Mouse (Mus musculus) kidney, embryonic 14.5 days (tissue): ENCODE measurements at regions not wholly inside any gene's neighbourhood (a gene's known extent, or its start where the extent isn't known, plus 50 kb on each side); places are given as distances from the start of the nearest gene placed in this dataset.
A peak's percentile ranks its signal among the peaks of the same experiment; 100 is the strongest.

Source experiments
- ATAC-seq: fragments of 200-750 bp; cut with Nextera tagmentation; 2 replicates; pipeline ENCODE4 v1.8.0; 2017; ENCODE audit warnings: moderate number of reproducible peaks, mild to moderate bottlenecking, moderate TSS enrichment, moderate library complexity; ENCODE audit not compliant: low FRiP score, low TSS enrichment
- H3K27ac ChIP-seq: fragments of 300-500 bp; sonication (generic); 2 replicates; pipeline ENCODE4 v1.5.1; 2014; ENCODE audit warnings: low read depth, mild to moderate bottlenecking, low read length, moderate library complexity, mixed read lengths
- H3K27me3 ChIP-seq: fragments of 300-500 bp; sonication (generic); 2 replicates; pipeline ENCODE4 v1.6.1; 2014; ENCODE audit warnings: mild to moderate bottlenecking, low read length; ENCODE audit not compliant: control insufficient read depth, insufficient read depth
- H3K36me3 ChIP-seq: fragments of 300-500 bp; sonication (generic); 2 replicates; pipeline ENCODE4 v1.6.1; 2014; ENCODE audit warnings: low read length, mixed read lengths; ENCODE audit not compliant: control insufficient read depth, insufficient read depth
- H3K4me1 ChIP-seq: fragments of 300-500 bp; sonication (generic); 2 replicates; pipeline ENCODE4 v1.6.1; 2014; ENCODE audit warnings: low read length, mixed read lengths; ENCODE audit not compliant: control insufficient read depth, insufficient read depth
- H3K4me2 ChIP-seq: fragments of 300-500 bp; sonication (generic); replicated peaks from 2 replicates; pipeline ENCODE4 v1.6.1; 2014; ENCODE audit warnings: low read depth, mild to moderate bottlenecking, low read length
- H3K4me3 ChIP-seq: fragments of 300-500 bp; sonication (generic); 2 replicates; pipeline ENCODE4 v1.5.1; 2014; ENCODE audit warnings: mild to moderate bottlenecking, low read length
- H3K9ac ChIP-seq: fragments of 300-500 bp; sonication (generic); 2 replicates; pipeline ENCODE4 v1.6.1; 2014; ENCODE audit warnings: low read depth, mild to moderate bottlenecking, low read length, moderate library complexity
- H3K9me3 ChIP-seq: fragments of 300-500 bp; sonication (generic); 2 replicates; pipeline ENCODE4 v1.6.1; 2016; ENCODE audit warnings: low read length; ENCODE audit not compliant: control insufficient read depth
- WGBS: fragments of 180-500 bp; shearing (Covaris S2); extraction: QIAGEN DNeasy Blood & Tissue Kit; methylation state at CpG from one replicate; pipeline ENCODE4 v1.1.7; 2014; 5-methylcytosine and 5-hydroxymethylcytosine counted together

DNA sequence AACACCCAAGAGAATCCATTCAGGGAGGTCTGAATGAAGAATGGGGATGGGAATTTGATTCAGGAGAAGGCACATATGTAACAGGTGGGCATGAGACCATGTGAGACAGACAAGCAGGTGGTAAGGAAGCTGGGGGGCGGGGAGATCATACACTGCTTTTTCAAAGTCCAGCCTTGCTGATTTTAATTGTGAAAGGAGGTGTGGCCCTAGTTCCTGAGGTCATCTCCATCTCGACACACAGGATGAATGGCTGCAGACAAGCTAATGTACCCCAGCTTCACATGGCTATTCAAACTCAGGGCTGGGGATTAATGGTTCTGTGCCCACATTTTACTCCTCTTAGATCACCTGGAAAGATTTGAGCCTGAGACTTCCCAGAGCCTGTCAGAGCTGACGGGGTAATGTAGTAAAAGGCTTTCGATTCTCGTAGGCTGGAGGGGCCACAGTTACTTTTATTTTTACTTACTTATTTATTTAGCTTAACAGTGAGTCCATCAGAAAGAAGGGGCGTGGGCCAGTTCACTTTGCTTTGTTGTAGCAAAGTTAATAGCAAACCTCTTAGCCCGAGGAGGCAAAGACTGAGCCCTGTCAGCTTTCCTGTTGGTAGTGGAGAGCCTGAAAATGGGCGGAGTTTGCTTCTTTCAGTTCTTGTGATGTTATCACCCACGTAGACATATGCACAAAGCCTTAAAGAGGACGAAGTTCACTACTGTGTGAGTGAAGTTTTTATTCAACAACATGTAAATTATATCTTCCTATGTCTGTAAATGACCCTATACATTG, 122.3 kb upstream of the Pde3a start:
- 57% methylated on average over 10 of the region's 10 CpGs for WGBS
- H3K4me3 ChIP-seq: no peak overlapping the region
- no peak for ATAC-seq
- H3K9ac ChIP-seq: no peak overlapping the region
- no peak overlapping the region for H3K27ac ChIP-seq
- no peaks in the 10 kb centered on the region for H3K36me3 ChIP-seq
- H3K9me3 ChIP-seq: no peaks in the 10 kb centered on the region
- no peaks in the 10 kb centered on the region for H3K4me1 ChIP-seq
- H3K27me3 ChIP-seq: no peaks in the 10 kb centered on the region
- H3K4me2 ChIP-seq: no peak overlapping the region

DNA sequence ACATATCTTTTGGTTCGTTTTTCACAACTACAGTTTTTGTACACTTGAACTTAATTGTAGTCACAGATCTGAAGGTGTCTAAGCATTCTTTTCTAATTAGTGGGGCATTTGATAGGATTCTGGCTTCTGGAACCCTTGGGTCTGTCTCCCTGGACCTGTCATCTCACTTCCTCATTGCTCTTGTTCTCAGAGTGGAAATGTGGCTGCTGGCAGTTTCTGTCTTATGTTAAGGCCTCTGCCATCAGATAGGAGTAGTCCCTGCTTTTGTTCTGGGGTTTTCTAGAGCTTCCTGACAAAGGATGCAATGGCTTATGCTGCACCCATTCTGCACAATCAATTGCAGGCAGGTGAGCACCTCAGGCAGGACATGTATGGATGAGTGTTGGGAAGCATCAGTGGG, 119.5 kb upstream of the Pde3a start:
- Histone ChIP-seq H3K4me2 (no peak overlapping the region), H3K9me3 (no peaks in the 10 kb centered on the region), H3K4me3 (no peak overlapping the region), H3K27me3 (no peaks in the 10 kb centered on the region), H3K4me1 (no peaks in the 10 kb centered on the region), H3K9ac (no peak overlapping the region), H3K36me3 (no peaks in the 10 kb centered on the region), H3K27ac (no peak overlapping the region)
- WGBS: 81% methylated on average over 1 of the region's 1 CpGs
- no peak for ATAC-seq

DNA sequence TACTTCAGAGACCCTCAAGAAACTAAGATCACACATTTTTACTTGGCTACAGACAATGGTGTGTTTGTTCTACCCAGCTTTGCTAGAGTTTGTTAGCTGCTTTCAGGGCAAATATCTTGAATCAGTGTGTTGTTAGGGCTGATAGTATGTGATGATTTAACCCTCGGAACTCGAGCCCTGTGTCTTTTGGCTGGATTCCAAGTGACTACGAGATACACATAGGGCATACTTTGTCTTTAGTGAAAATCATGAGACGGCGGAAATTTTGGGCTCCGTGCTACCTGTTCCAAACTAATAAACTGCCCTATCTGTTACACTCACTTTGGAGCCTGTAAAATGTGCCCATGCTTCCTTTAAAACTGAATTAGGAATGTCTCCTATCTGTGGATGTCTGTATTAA, 114.9 kb upstream of the Pde3a start:
- H3K27me3 ChIP-seq: no peaks in the 10 kb centered on the region
- no peak overlapping the region for H3K4me2 ChIP-seq
- H3K4me3 ChIP-seq: no peak overlapping the region
- H3K9ac ChIP-seq: no peak overlapping the region
- no peak overlapping the region for H3K27ac ChIP-seq
- no peaks in the 10 kb centered on the region for H3K36me3 ChIP-seq
- 52% methylated on average over 6 of the region's 6 CpGs for WGBS
- no peaks in the 10 kb centered on the region for H3K4me1 ChIP-seq
- no peaks in the 10 kb centered on the region for H3K9me3 ChIP-seq
- no peak for ATAC-seq

DNA sequence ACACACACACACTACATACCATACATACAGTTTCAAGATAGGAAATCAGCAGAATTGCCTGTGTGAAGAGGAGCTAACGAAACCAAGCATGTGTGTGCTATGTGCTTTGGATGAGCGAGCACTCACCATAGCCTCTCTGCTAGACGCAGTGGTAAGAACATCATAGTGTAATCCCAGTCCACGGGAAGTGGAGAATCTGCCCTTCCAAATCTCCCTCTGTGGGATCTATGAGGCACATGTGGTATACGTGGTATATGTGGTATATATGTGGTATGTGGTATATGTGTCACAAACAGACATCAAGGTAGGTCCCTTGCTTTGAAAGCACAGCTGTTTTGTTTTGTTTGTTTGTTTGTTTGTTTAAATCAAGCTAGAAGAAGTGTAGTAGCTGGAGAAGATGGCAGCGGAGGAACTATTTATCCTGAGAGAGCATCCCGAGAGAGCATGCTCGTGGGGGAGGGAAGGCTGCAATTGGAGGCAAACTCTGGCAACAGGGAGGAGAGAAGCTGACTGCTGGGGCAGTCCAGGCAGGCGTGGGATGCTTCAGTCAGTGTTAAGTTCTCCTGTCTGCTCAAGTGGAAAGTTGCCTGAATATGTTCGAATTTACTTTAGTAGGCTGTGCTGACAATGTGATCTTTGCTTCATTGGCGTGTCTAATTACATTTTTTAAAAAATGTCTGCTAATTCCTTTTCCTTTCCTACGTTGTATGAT, 112.2 kb upstream of the Pde3a start:
- Histone ChIP-seq H3K27me3 (no peaks in the 10 kb centered on the region), H3K4me3 (no peak overlapping the region), H3K27ac (no peak overlapping the region), H3K36me3 (no peaks in the 10 kb centered on the region), H3K4me1 (no peaks in the 10 kb centered on the region), H3K4me2 (no peak overlapping the region), H3K9ac (no peak overlapping the region), H3K9me3 (no peaks in the 10 kb centered on the region)
- ATAC-seq: peak; percentile 93
- 54% methylated on average over 12 of the region's 12 CpGs for WGBS

DNA sequence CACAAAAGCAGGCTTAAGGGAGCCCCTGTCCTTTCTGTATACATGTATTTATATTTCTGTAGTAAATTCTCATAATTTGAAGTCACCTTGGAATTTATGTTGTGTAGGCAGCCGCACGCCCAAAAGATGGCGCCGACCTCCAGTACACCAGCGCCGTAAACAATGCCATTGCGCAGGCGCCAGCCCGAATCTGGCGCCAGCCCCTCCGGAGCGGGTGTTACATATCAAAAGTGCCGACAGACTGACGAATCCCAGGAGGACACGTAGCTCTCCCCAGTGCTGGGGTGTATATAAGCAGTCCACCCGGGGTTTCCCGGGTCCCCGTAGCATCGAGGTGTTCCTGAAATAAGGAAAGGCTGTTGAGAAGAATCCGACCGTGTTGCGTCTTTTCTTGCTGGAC, 108.1 kb upstream of the Pde3a start:
- ATAC-seq: no peak
- Histone ChIP-seq H3K9ac (no peak overlapping the region), H3K4me2 (no peak overlapping the region), H3K9me3 (no peaks in the 10 kb centered on the region), H3K27ac (no peak overlapping the region), H3K4me1 (no peaks in the 10 kb centered on the region), H3K27me3 (no peaks in the 10 kb centered on the region), H3K36me3 (no peaks in the 10 kb centered on the region), H3K4me3 (no peak overlapping the region)
- WGBS: 93% methylated on average over 22 of the region's 22 CpGs

DNA sequence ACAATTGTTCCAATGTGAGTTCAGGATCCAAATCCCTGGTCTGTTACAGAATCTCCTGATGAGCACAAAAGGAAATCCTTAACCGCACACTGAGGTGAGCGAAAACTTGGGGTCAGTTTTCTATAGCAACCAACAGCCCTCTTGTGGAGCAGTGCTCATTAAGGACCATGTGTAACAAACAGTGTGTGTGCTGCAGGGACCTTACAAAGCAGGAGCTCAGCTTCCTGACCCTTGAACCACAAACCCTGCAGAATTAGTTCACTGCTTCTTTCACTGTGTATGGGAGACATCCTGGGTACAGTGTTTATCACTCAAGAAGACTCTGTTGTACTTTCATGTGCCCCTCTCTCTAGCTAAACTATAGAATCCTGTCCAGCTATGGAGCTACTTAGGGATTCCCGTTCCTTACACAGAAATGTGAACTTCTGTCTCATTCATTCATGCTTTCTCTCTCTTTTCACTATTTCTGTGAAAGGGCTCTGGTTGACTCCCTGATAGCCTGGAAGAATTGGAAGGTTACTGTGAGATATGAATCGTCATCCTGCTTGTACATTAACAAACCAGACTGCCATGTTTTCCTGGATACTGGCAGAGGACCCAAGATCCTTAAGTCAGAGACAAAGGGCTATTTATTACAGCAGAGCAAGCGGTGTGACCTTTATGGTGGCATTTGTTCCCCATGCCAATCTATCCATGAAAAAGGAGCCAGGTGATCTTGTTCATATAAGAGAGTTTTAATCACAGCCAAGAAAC, 100.5 kb upstream of the Pde3a start:
- ATAC-seq: no peak
- WGBS: 78% methylated on average over 5 of the region's 5 CpGs
- Histone ChIP-seq H3K4me3 (no peak overlapping the region), H3K9me3 (no peaks in the 10 kb centered on the region), H3K4me2 (no peak overlapping the region), H3K27ac (no peak overlapping the region), H3K27me3 (no peaks in the 10 kb centered on the region), H3K9ac (no peak overlapping the region), H3K36me3 (no peaks in the 10 kb centered on the region), H3K4me1 (no peaks in the 10 kb centered on the region)

DNA sequence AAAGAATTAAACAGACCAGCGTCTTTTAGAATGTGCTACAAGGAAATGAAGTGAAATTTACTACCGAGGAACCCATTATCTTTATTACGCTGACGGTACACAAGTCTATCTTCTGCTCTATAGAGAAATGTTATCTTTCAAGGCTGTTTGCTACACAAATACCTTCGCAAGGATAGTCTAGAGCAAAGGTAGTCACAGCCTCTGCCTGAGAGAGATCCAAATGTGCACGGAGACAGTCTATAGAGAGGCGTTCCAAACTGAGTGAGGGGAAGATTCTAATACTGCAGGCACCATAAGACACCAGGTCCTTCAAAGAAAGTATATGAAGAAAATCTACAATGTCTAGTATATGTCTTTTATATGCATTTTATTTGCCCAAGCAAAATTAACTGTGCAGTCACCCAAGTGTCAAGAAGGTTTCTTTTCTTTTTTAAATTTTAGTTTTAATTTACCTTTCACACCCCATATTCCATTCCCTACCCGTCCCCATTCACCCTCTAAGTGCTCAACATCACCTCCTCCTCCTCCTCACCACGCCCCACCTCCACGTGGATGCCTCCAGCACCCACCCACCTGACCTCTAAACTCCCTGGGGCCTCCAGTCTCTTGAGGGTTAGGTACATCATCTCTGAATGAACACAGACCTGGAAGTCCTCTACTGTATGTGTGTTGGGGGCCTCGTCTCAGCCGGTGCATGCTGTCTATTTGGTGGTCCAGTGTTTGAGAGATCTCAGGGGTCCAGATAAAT, 99.7 kb upstream of the Pde3a start:
- Histone ChIP-seq H3K27ac (no peak overlapping the region), H3K36me3 (no peaks in the 10 kb centered on the region)
- 81% methylated on average over 12 of the region's 12 CpGs for WGBS

DNA sequence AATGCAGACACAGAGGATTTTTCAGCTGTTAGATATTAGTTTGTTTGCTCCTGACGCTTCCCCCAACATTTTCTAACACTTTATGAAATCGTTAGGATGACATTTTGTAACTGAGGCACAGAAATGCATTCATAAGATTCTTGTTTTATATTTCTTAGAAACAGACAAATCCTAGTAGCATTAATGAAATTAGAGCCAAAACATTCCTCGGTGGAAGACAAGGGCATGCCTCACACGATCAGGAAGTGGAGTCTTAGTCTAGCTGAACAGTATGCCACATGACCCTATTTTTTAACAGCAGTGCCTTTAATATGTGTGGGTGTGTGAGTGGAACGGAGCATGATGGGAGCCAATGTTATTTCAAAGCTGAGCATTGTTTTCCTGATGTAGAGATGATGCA, 89.7 kb upstream of the Pde3a start:
- Histone ChIP-seq H3K9ac (no peak overlapping the region), H3K9me3 (no peaks in the 10 kb centered on the region; the same call in 1 of the 2 replicates), H3K4me2 (no peak overlapping the region), H3K4me3 (no peak overlapping the region), H3K4me1 (no peaks in the 10 kb centered on the region), H3K36me3 (no peaks in the 10 kb centered on the region), H3K27me3 (no peaks in the 10 kb centered on the region), H3K27ac (no peak overlapping the region)
- WGBS: 73% methylated on average over 5 of the region's 5 CpGs
- ATAC-seq: no peak

More for the DNA sequence above, 99.7 kb upstream of the Pde3a start:
- H3K4me2 ChIP-seq: no peak overlapping the region
- no peaks in the 10 kb centered on the region for H3K4me1 ChIP-seq
- no peak overlapping the region for H3K4me3 ChIP-seq
- no peaks in the 10 kb centered on the region for H3K27me3 ChIP-seq
- no peak for ATAC-seq
- no peak overlapping the region for H3K9ac ChIP-seq
- H3K9me3 ChIP-seq: no peaks in the 10 kb centered on the region
